Mouse (Mus musculus) heart, adult 8-10 months (tissue): ENCODE results near the gene Crebzf. TPM values are rescaled to one million over a fixed set of nuclear protein-coding genes. Genes with fewer than 3 reads are reported as not detected.

Experiments
- DNase-seq: peaks from one replicate; pipeline ENCODE4 v3.0.0; 2022; ENCODE audit warnings: low spot score
- total RNA-seq, 4 experiments: library from RNA; stranded (reverse); gene quantifications; 2 replicates each; pipeline ENCODE4 v1.2.4; 2022

Gene Crebzf
- total RNA-seq = 10 to 100 TPM; 18.0 to 21.5 (median 20.0) TPM

DNA sequence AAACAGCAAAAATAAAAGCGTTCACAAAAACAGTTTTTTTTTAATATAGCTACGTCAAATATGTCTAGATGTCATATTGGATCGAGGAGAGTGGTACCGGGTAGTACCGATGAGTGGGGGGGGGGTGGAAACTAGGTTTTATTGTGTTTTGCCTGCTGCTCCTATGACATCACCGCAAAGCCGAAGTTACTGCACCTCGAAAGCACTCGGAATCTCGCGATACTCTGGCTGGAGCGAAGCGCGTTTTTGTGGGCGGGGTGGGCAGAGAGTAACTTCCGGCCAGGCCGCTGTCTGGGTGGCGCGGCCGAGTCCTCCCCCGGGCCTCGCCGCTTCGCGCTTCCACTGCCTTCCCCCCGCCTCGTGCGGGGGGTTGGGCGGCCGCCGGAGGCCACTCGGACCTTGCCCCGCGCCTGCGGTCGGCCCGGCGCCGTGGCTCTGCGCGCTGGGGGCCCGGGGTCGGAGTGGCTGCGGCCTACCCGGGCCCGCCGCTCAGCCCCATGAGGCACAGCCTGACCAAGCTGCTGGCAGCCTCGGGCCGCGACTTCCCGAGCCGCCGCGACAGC is at the start of gene Crebzf:
Gene Crebzf, plus strand, starts transcription at position 212 of the 563 bp plus-strand sequence.
- peak; percentile 95 for DNase-seq

DNA sequence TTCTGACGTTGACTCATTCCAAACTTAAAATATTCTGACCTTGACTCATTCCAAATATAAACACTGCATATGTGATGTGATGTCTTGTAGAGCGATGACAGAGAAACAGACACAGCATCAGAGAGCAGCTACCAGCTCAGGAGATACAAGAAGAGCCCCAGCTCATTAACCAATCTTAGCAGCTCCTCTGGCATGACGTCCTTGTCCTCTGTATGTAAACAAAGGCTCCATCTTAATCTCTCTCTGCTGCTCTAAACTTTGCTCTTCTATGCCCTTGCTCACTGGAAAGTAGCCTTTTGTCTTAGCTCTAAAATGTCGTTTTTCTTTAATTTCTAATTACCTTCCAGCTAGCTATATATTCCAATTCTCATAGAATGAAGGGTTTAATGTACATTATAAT is 47.5 kb upstream of the Crebzf start:
- DNase-seq = no peak

DNA sequence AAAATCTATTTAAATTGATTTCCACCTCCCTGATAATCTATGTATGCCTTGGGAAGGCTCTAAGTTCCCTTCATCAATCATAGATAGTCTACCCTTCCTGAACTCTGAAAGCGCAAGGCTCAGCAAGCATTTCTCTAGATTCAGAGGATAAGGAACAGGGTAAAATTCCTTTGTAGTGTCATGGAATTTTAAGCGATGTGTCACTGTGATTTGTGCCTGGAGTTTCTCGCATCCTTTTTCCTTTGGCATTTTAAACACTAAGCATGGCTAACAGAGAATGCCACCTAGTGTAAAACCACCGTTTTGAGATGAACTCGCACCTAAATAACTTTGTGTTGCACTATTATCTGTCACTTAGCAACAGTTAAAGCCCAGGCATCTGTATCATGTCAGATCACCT is 46.6 kb upstream of the Crebzf start:
- DNase-seq = no peak

DNA sequence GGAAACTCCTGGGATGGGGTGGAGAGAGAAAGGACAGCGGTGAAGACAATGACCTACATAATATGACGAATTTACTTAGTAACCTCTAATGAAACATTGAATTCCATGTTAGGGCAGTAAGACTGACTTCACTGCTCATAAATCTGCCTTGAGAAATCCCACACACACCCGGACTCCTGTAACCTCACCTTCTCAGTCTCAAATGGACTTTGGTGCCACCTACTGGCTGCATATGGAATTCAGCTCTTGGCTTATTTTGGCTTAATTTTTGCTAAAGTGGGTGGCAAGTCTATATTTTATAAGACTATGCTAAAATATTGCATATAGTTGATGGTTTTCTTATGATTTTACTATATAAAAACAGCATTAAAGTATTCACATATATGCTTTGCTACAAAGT is 32.6 kb upstream of the Crebzf start:
- DNase-seq = peak; percentile 58

DNA sequence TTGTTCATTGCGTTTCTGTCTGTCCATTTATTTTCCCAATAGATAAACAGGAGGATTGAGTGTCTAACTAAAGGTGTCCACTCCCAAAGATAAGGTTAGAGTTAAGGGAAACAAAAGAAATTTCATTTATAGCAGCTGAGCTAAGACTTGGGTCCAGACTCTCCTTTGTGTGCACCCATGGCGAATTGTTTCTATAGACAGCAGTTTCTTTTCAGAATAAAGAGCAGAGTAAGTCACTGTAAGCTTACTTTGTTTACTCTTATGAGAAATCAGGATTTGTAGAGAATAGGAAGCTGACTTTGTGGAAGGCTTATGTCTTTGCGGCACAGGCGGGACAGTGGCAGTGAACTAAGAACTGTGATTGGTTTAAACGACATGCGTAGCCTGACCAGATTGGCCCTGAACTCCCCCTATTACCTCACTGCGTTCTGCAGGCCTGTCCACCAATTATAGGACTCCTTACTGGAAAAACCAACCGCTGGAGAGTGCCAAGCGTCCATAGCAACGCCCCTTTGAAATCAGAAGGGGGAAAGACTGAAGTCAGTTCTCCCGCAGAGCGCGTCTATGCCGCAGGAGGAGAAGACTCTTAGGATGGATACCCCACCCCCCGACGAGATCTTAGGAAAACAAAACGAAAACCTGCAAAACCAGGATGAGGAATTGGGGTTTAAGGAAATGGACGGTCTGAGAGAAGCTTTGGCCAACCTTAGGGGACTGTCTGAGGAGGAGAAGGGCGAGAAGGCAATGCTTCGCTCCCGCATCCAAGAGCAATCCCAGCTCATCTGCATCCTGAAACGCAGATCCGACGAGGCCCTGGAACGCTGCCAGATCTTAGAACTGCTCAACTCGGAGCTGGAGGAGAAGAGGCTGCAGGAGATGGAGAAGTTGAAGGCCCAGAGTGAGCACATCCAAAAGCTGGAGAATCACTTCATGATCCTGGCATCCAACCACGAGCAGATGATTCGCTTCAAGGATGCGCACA is 16.2 kb upstream of the Crebzf start, which contains the start of gene Ccdc89:
Gene Ccdc89, plus strand, starts transcription at position 558 of the 982 bp plus-strand sequence.
- DNase-seq = peak; percentile 86

DNA sequence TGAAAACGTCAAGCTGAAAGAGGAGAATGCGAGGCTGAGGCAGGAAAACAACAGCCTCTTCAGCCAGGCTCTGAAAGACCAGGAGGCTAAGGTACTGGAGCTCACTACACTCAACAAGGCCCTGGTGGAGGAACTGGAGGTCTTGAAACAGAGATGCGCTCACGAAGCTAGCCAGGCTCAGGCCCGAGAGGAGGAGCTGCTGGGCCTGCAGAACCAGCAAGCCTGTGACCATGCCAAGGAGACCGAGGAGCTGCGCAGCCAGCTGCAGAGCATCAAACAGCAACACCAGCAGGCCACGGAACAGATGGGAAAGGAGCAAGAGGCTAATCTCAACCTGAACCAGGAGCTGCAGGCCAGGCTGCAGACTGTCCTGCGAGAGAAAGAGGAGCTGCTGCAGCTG is 15.5 kb upstream of the Crebzf start:
- DNase-seq = peak; percentile 11

DNA sequence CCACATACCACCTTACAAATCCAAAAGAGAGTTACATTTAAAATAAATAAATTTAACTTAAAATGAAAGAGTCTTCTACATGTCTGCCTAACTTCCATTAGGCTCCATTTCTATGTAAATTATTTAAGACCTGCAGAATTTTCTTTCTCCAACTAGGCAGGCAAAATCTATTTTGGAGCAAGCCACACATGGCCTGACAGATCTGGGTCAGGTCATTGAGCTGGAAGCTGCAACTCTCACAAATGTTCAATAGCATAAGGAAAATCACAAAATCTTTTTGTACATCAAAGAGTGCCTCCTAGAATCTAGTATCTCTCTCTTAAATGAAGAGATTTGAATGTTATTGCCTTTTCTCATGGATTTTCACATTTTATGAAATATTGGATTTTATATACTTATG is 10.3 kb upstream of the Crebzf start:
- DNase-seq = no peak

DNA sequence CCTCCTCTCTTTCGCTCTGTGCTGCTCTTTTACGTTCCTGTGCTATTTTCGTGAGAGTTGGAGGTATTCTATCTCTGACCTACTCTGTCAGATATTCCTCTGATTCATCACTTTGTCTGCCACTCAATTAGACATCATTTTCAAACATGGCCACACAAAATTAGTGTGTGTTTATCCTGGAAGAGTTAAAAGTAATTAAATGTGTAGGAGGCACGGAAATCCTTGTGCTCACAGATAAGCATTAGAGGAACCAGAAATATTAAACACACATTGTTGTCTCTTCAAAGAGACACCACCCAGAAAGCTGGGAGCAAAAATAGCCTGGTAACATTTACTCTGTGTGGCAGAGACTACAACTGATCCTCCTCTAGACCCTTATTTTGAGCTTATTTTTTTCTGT is 2.5 kb upstream of the Crebzf start:
- no peak for DNase-seq

DNA sequence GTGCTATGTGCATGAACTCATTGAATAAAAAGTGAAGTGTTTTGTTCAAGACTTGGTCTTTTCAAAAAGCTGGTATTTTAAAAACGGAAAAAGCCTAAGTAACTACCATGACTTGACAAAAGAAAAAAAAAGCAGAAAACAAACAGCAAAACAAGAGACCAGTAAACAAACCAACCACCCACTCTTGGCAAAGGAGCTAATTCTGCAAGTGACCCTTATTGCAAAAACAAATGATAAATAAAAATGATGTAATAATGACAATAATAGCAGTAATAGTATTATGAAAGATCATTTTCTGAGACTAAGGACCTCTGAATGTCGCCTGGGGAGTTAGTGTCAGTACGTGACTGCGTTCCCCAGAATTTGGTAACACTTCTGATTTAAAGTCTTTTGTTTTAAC is 459 bp upstream of the Crebzf start:
- no peak for DNase-seq

DNA sequence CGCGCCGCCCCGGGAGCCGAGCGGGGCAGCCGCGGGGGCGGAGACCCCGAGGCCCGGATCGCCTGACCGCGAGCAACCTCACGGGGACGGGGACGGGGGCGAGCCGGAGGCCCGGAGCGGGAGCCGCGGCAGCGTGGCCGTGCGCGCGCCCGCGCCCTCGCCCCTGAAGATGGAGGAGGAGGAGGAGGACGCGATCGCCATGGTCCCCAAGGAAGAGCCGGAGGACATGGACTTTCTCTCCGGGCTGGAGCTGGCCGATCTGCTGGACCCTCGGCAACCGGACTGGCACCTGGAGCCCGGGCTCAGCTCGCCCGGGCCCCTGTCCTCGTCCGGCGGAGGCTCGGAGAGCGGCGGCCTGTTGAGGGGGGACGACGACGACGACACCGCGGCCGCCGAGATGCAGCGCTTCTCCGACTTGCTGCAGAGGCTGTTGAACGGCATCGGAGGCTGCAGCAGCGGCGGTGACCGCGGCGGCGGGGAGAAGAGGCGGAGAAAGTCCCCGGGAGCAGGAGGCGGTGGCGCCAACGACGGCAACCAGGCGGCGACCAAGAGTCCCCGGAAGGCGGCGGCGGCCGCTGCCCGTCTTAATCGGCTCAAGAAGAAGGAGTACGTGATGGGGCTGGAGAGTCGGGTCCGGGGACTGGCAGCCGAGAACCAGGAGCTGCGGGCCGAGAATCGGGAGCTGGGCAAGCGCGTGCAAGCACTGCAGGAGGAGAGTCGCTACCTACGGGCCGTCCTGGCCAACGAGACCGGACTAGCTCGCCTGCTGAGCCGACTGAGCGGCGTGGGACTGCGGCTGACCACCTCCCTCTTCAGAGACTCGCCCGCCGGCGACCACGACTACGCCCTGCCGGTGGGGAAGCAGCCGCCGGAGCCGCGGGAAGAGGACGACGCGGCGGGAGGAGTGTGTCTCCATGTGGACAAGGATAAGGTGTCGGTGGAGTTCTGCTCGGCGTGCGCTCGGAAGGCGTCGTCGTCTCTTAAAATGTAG is 867 bp downstream of the Crebzf start:
- peak; percentile 41 for DNase-seq

DNA sequence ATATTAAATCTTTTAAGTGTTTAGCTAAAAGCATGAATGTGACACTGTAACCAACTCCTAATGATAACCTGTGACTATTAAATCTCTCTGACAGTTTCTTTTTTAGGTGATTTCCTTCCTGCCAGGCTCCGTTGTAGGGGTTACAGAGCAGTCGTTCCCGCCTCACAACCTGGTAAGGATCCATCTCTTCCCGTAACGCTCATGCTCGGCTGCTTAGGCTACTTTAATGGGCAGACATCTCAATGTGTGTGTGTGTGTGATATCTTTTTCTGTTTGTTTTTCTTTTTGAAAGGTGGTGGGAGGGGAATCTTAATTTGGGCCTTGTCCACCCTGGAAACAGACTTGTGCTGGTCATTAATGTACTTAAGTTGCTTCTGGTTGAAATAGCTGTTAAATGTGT is 1.7 kb downstream of the Crebzf start:
- no peak for DNase-seq

DNA sequence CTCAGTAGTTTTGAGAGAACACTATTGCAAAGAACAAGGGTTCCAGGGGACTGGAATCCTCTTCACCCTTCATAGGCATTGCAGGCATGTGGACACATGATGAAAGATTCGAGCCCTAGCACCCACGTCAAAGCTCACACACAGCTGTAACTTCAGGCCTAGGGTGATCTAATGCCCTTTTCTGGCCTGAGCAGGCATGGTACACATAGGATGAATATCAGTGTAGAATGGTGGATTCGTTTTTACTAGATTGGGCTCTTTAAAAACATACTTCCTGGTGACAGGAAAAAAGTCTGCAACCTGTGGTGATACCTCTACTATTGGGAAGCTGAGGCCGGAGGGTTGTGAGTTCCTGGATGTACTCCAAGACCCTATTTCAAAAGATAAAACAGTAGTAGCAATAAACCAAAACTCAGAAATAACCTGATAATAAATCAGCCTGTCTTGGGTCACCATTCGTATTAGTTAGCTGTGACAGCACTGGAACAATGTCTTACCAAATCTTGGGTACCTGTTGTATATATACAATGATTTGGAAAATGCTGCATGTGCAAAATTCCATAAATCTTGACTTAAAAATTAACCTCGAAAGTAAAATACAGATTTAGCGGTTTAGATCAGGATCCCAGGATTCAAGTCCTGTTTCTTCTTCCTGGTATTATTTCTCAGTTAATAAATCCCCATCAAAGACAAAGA is 13.8 kb downstream of the Crebzf start:
- DNase-seq = no peak

DNA sequence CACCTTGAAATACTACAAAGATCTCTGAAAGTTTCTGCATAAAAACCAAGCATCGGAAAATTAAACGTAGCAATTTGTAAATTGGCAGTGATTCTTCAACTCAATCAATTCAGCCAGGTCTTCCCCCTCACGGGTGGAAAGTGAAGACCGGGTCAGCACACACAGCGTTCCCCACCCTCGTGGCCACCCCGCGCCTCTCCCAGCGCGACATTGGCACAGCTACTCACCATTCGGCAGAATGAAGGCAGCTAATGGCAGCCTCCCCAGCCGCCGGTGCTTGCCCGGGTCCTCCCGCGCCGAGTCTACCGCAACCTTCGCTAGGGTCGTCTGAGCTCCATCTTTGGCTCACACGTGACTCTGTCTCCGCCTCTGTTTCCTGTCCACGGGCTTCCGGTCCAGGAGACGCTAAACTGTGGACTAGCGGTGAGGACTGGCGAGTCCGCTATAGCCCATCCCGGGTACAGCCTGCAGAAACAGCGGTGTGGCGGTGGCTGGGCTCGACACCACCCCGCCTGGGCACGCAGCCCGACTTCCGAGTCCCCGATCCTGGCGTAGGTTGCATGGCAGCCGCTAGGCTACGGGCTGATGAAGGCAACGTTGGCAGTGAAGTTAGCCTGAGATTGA is 14.4 kb downstream of the Crebzf start, which contains the start of gene Tmem126a:
Gene Tmem126a, minus strand, starts transcription at position 385 of the 624 bp plus-strand sequence.
- DNase-seq = peak; percentile 90

DNA sequence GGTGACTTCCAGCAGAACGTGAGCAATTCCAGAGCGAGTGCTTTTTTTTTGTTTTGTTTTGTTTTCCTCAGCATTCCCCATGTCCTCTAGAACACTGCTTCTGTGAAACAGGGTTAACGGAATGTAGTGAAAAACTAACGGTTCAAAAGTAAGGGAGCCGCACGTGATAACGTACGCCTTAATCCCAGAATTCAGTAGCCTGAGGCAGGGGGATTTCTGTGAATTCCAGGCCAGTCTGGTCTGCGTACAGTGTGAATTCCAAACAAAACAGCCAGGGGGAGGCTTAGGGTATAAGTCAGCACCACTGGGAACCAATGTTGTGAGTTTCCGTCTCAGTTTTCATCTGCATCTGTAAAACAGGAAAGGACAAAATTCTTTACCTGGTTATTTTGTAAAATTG is 15.0 kb downstream of the Crebzf start:
- DNase-seq = peak; percentile 13

DNA sequence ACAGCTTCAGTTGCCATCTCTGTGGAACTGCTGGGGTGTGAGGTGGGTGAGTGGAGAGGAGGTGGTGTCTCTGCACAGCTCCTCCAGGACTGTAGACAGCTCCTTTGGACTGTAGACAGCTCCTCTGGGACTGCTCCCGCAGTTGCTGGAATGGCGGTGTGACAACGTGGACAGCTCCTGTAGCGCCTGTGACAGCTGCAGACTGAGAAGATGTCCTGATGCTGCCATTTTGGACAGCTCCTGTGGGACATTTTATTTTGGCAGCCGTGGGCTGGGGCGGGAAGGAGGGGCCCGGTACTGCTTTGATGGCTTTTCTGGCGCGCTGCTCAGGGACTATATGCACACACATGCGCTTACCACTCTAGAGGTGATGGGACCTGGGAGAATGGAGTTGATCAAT is 17.8 kb downstream of the Crebzf start:
- DNase-seq = no peak

DNA sequence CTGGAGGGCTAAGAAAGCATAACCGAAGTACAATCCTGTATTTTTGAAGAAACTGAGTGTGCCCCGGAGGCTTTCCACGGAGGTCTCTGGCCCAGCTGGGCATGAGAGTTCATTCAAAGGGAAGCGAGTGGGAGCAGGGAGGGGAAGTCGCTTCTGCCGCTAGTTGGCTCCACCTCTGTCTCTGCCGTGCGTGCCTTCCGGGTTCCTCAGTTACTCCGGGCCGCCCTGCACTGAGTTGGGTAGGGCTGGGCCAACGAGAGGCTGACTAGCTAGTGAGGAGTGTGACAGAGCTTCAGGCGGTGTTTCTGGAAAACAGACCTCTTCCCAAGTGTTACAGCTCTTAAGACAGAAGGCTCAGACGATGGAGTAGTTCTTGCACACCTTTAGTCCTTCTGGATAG is 18.4 kb downstream of the Crebzf start:
- peak; percentile 12 for DNase-seq

DNA sequence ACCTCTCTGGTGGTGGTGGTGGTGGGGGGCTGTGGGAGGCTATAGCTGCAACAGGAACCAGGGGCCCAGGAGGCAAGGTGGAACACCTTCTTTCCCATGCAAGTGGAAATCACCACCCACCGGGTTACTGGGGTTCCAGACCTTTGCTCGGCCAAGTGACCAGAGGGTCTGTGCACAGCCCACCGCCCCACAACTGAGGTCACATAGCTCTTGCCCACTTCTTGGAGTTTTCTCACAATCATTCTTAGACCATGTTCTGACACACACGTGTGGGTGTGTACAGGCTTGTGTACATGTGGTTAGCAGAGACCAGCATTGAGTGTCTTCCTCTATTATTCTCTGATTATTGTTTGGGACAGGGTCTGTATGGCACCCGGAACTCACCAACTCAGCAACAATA is 18.9 kb downstream of the Crebzf start:
- no peak for DNase-seq

DNA sequence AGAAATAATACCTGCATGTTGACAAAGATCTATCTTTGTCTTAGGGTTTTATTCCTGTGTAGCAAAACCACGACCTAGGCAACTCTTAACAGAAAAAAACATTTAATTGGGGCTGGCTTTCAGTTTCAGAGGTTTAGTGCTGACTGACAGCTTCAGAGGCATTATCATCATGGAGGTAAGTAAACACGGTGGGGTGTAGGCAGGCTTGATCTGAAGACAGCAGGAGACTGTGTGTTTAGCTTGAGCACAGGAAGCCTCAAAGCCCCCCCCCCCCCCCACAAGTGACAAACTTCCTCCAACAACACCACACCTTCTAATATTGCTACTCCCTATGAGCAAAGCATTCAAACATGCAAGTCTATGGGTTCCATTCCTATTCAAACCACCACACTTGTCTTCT is 31.0 kb downstream of the Crebzf start:
- DNase-seq = no peak

DNA sequence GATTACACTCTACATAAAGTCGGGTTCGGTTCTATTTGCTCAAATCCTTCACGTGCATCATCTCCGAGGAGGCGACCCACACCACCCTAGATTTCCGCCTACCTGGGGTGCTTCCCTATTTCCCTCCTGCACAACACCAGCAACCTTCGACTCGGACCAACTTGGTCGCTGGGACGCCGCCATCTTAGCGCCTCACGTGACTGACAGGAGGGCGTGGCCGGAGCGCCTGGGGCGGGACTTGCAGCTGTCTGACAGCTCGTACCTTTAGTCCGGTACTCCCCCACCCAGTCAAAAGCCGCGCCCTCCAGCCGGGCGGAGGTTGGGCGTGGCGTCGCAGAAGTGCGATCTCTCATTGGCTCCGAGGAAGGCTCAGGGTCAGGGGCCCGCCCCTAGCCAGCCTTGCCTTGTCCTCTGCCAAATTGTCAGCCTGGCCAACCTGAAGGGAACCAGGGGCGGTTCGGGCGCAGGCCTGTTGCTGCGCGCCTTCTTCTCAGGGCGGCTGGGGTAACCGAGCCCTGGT is 33.3 kb downstream of the Crebzf start, which contains the start of gene Tmem126b:
Gene Tmem126b, minus strand, starts transcription at position 209 of the 520 bp plus-strand sequence.
- DNase-seq = peak; percentile 100
